In the genomic region with DNA sequence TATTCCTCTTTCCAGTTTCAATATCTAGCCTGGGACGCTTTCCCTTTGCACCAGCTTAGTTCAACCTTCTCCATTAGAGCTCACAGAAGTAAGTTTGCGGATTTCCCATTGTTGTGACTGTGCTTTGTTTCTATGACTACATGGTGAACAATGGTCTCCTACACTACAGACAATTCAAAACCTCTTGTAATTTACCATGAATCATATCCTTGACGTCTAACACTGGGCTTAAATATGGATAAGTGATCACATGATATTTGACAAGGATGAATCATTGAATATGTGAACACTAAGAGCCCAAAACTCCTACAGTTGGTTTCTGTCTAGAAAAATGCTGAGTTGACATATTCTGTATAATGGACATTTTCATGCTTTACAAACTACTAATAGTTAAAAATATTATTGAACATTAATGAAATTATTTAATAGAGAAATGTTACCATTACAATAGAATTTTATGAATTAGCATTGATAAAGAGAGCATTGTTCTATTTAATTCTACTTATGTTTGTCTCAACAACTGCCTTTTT, we compare ENCODE assay signal across 12 mouse cellular contexts.
"Had no signal": no experiment of that assay in that cellular context is flagged by ENCODE, and none has a peak within 500 bp of the region (broad histone marks: within the 10 kb centered on the region; RNA-seq: fewer than 3 reads in every experiment).

No protein-coding gene starts in this region.

- H3K4me2 ChIP-seq: liver, embryonic 11.5 days; liver, embryonic 15.5 days; lung, embryonic 14.5 days; midbrain, embryonic 11.5 days; midbrain, embryonic 15.5 days had no signal

- H3K36me3 ChIP-seq: limb, embryonic 10.5 days; liver, embryonic 15.5 days; midbrain, embryonic 15.5 days had no signal

- DNase-seq: lung, embryonic 14.5 days; lung, postnatal 14 days; right cerebral cortex, adult 18-20 months; right cerebral cortex, postnatal 25 days; thymus, adult 18-20 months; thymus, postnatal 14 days had no signal

- H3K9ac ChIP-seq: liver, embryonic 15.5 days; lung, embryonic 14.5 days; midbrain, embryonic 15.5 days had no signal

- H3K27ac ChIP-seq: kidney, postnatal 0 days; limb, embryonic 10.5 days; liver, embryonic 15.5 days; midbrain, embryonic 15.5 days had no signal

- H3K27me3 ChIP-seq: liver, embryonic 15.5 days; midbrain, embryonic 15.5 days had no signal

- H3K4me1 ChIP-seq: limb, embryonic 10.5 days; liver, embryonic 15.5 days; midbrain, embryonic 15.5 days had no signal

- H3K9me3 ChIP-seq: limb, embryonic 10.5 days; liver, embryonic 15.5 days; midbrain, embryonic 15.5 days had no signal

- H3K4me3 ChIP-seq: limb, embryonic 10.5 days; liver, embryonic 15.5 days; midbrain, embryonic 15.5 days had no signal
